Mouse (Mus musculus): ENCODE measurements around the gene Gm973.

DNA sequence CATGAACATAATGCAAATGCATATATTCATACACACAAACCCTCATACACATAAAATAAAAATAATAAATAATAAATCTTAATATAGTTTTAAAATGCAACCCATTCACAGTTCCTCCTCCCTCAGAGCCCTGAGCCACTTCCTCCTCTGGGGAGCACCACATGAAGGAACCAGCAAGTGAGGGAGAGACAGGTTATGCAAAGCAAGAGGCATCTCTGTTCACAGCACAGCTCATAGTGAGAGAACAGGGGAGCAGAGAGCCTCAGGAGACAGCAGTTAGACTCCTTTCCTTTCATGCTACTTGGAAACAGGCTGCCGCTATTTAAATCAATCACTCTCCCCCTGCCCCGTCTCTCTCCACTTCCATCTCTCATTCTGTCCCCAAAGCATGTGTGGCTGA is 47.5 kb downstream of the Gm973 start:
- TF ChIP-seq POLR2A (IDR thresholded peaks at IDR 0.05; ENCODE audit: borderline replicate concordance, low read depth, low read length) = no peak
- TF ChIP-seq CTCF (IDR thresholded peaks at IDR 0.05; ENCODE audit: low read depth, low read length) = no peak

All from bone marrow macrophage, adult 2 months (primary cell).